15 mouse cellular contexts compared by ENCODE assay signal in genomic region chr1:135673423-135673822, GRCm38 (mm10). TPM values are rescaled to one million over a fixed set of nuclear protein-coding genes. Genes with fewer than 3 reads are reported as not detected.
DNase-seq lines count a peak whose midpoint lies in the region; ATAC-seq lines count a peak whose summit lies in the region.
"Had no signal": no experiment of that assay in that cellular context is flagged by ENCODE, and none has a peak within 500 bp of the region (broad histone marks: within the 10 kb centered on the region; RNA-seq: fewer than 3 reads in every experiment).

No protein-coding gene starts in this region.

- no peak overlapping the region for H3K4me2 ChIP-seq in hindbrain, embryonic 12.5 days (replicated peaks)
- 0 out of 2 replicates have a peak overlapping the region, but pooled peaks have one; percentile 9 for H3K4me2 ChIP-seq in lung, embryonic 15.5 days
- no peak overlapping the region for H3K4me2 ChIP-seq in heart, embryonic 11.5 days
- H3K4me2 ChIP-seq in intestine, embryonic 15.5 days (replicated peaks) = no peak overlapping the region
- H3K4me2 ChIP-seq in hindbrain, embryonic 13.5 days = no peak overlapping the region
- H3K4me2 ChIP-seq: forebrain, embryonic 15.5 days; limb, embryonic 15.5 days; neural tube, embryonic 13.5 days had no signal

- H3K4me3 ChIP-seq in hindbrain, embryonic 10.5 days = no peak overlapping the region
- H3K4me3 ChIP-seq in hindbrain, embryonic 12.5 days = no peak overlapping the region
- no peak overlapping the region for H3K4me3 ChIP-seq in lung, embryonic 15.5 days
- H3K4me3 ChIP-seq in heart, embryonic 11.5 days (ENCODE audit: low read depth, low read length) = no peak overlapping the region
- no peak overlapping the region for H3K4me3 ChIP-seq in intestine, embryonic 15.5 days (replicated peaks)
- no peak overlapping the region for H3K4me3 ChIP-seq in hindbrain, embryonic 13.5 days
- H3K4me3 ChIP-seq: forebrain, embryonic 15.5 days; limb, embryonic 15.5 days; neural tube, embryonic 13.5 days had no signal

- DNase-seq in hindbrain, embryonic 10.5 days (ENCODE audit: low spot score) = no peak
- DNase-seq in lung, postnatal 25 days (ENCODE audit: low spot score) = no peak
- peak; percentile 32 to 38 for DNase-seq in heart, postnatal 10 days
- DNase-seq: cerebellum, postnatal 10 days; embryo, embryonic 11 days; right cerebral cortex, postnatal 4 days had no signal

- peak overlapping the region; percentile 47; the same call in 1 of the 2 replicates for H3K27ac ChIP-seq in hindbrain, embryonic 10.5 days
- H3K27ac ChIP-seq in hindbrain, embryonic 12.5 days = no peak overlapping the region
- peak overlapping the region; percentile 69; the same call in 1 of the 2 replicates for H3K27ac ChIP-seq in lung, embryonic 15.5 days
- 0 out of 2 replicates have a peak overlapping the region, but pooled peaks have one; percentile 60 for H3K27ac ChIP-seq in heart, embryonic 11.5 days (ENCODE audit: low read depth, low read length)
- H3K27ac ChIP-seq in intestine, embryonic 15.5 days = no peak overlapping the region
- H3K27ac ChIP-seq in hindbrain, embryonic 13.5 days = no peak overlapping the region
- H3K27ac ChIP-seq: forebrain, embryonic 15.5 days; limb, embryonic 15.5 days; neural tube, embryonic 13.5 days had no signal

- H3K27me3 ChIP-seq in hindbrain, embryonic 10.5 days (ENCODE audit: insufficient read depth, poor library complexity, severe bottlenecking) = no peaks in the 10 kb centered on the region
- H3K27me3 ChIP-seq in hindbrain, embryonic 12.5 days = no peaks in the 10 kb centered on the region; the same call in 1 of the 2 replicates
- no peaks in the 10 kb centered on the region for H3K27me3 ChIP-seq in lung, embryonic 15.5 days
- no peaks in the 10 kb centered on the region for H3K27me3 ChIP-seq in heart, embryonic 11.5 days (ENCODE audit: control insufficient read depth, insufficient read depth, low read length)
- H3K27me3 ChIP-seq in intestine, embryonic 15.5 days (replicated peaks) = no peaks in the 10 kb centered on the region
- H3K27me3 ChIP-seq in hindbrain, embryonic 13.5 days = no peaks in the 10 kb centered on the region
- H3K27me3 ChIP-seq: forebrain, embryonic 15.5 days; limb, embryonic 15.5 days; neural tube, embryonic 13.5 days had no signal

- no peaks in the 10 kb centered on the region for H3K36me3 ChIP-seq in hindbrain, embryonic 10.5 days
- no peaks in the 10 kb centered on the region for H3K36me3 ChIP-seq in hindbrain, embryonic 12.5 days
- H3K36me3 ChIP-seq in lung, embryonic 15.5 days = no peaks in the 10 kb centered on the region
- no peaks in the 10 kb centered on the region for H3K36me3 ChIP-seq in heart, embryonic 11.5 days (ENCODE audit: control insufficient read depth, insufficient read depth, low read length)
- H3K36me3 ChIP-seq in intestine, embryonic 15.5 days = no peaks in the 10 kb centered on the region
- H3K36me3 ChIP-seq in hindbrain, embryonic 13.5 days = no peaks in the 10 kb centered on the region
- H3K36me3 ChIP-seq: forebrain, embryonic 15.5 days; limb, embryonic 15.5 days; neural tube, embryonic 13.5 days had no signal

- WGBS in hindbrain, embryonic 10.5 days = 77% methylated on average over 14 of the region's 14 CpGs
- 83% methylated on average over 14 of the region's 14 CpGs for WGBS in hindbrain, embryonic 12.5 days
- 56% methylated on average over 14 of the region's 14 CpGs for WGBS in lung, embryonic 15.5 days
- WGBS in heart, embryonic 11.5 days (ENCODE audit: insufficient replicate concordance) = 49% methylated on average over 14 of the region's 14 CpGs
- 76% methylated on average over 14 of the region's 14 CpGs for WGBS in intestine, embryonic 15.5 days
- WGBS in hindbrain, embryonic 13.5 days = 83% methylated on average over 14 of the region's 14 CpGs

- H3K9me3 ChIP-seq in hindbrain, embryonic 10.5 days = no peaks in the 10 kb centered on the region
- no peaks in the 10 kb centered on the region for H3K9me3 ChIP-seq in hindbrain, embryonic 12.5 days (replicated peaks)
- H3K9me3 ChIP-seq in lung, embryonic 15.5 days = no peaks in the 10 kb centered on the region
- H3K9me3 ChIP-seq in heart, embryonic 11.5 days (replicated peaks; ENCODE audit: control insufficient read depth, low read length) = no peaks in the 10 kb centered on the region
- H3K9me3 ChIP-seq in intestine, embryonic 15.5 days = no peaks in the 10 kb centered on the region
- no peaks in the 10 kb centered on the region for H3K9me3 ChIP-seq in hindbrain, embryonic 13.5 days
- H3K9me3 ChIP-seq: forebrain, embryonic 15.5 days; limb, embryonic 15.5 days; neural tube, embryonic 13.5 days had no signal

- intact Hi-C loops in heart, postnatal 10 days (cut with DNase I) = loop anchor here (2.0 kb wide), 1 partner anchor 13 kb away; no protein-coding TSS in a partner anchor

- no peak for ATAC-seq in hindbrain, embryonic 12.5 days (ENCODE audit: low FRiP score)
- ATAC-seq in lung, embryonic 15.5 days (ENCODE audit: borderline replicate concordance, extremely low read depth, low FRiP score, low TSS enrichment) = no peak
- ATAC-seq in heart, embryonic 11.5 days (replicated peaks; ENCODE audit: insufficient number of reproducible peaks, low FRiP score, low TSS enrichment) = no peak
- no peak for ATAC-seq in intestine, embryonic 15.5 days
- ATAC-seq in hindbrain, embryonic 13.5 days (ENCODE audit: low FRiP score) = no peak
- ATAC-seq: forebrain, embryonic 15.5 days; intestine, embryonic 16.5 days had no signal

- peaks cover 65% of the 10 kb centered on the region for H3K4me1 ChIP-seq in hindbrain, embryonic 10.5 days (replicated peaks)
- peaks cover 54% of the 10 kb centered on the region for H3K4me1 ChIP-seq in hindbrain, embryonic 12.5 days
- H3K4me1 ChIP-seq in lung, embryonic 15.5 days = peaks cover 44% of the 10 kb centered on the region
- peaks cover 40% of the 10 kb centered on the region for H3K4me1 ChIP-seq in heart, embryonic 11.5 days (ENCODE audit: control insufficient read depth, insufficient read depth, low read length)
- H3K4me1 ChIP-seq in intestine, embryonic 15.5 days (replicated peaks) = peaks cover 19% of the 10 kb centered on the region
- H3K4me1 ChIP-seq in hindbrain, embryonic 13.5 days (replicated peaks) = peaks cover 59% of the 10 kb centered on the region

- no peak overlapping the region for H3K9ac ChIP-seq in hindbrain, embryonic 12.5 days
- no peak overlapping the region for H3K9ac ChIP-seq in lung, embryonic 15.5 days
- H3K9ac ChIP-seq in heart, embryonic 11.5 days (ENCODE audit: low read depth, low read length) = no peak overlapping the region
- H3K9ac ChIP-seq in intestine, embryonic 15.5 days = no peak overlapping the region
- no peak overlapping the region for H3K9ac ChIP-seq in hindbrain, embryonic 13.5 days
- H3K9ac ChIP-seq: forebrain, embryonic 15.5 days; limb, embryonic 15.5 days; neural tube, embryonic 13.5 days had no signal

RNA-seq across cellular contexts. Expression of gene Csrp1, which starts 46.4 kb away (rescaled TPM):
- polyA plus RNA-seq in hindbrain, embryonic 10.5 days (2016; fragmentation: Nextera tagmentation; extraction: Ambion mirVana) = 51.0 and 56.2 TPM in 2 replicates
- 47.7 and 54.1 TPM in 2 replicates for polyA plus RNA-seq in hindbrain, embryonic 12.5 days (2016; fragmentation: Nextera tagmentation; extraction: Ambion mirVana)
- 275 and 280 TPM in 2 replicates for polyA plus RNA-seq in lung, embryonic 15.5 days (2015; fragmentation: Nextera tagmentation; extraction: Ambion mirVana)
- polyA plus RNA-seq in heart, embryonic 11.5 days (2014; fragmentation: Nextera tagmentation; extraction: Ambion mirVana) = 183 and 209 TPM in 2 replicates
- 100 to 1,000 TPM; 107 to 117 TPM for total RNA-seq in heart, postnatal 10 days (2021)
- 203 and 215 TPM in 2 replicates for polyA plus RNA-seq in intestine, embryonic 15.5 days (2015; fragmentation: Nextera tagmentation; extraction: Ambion mirVana)
- polyA plus RNA-seq in hindbrain, embryonic 13.5 days (2015; fragmentation: Nextera tagmentation; extraction: Ambion mirVana) = 22.9 and 25.3 TPM in 2 replicates

Comparison
In these comparisons a context has a peak if more than half of its experiments do, and no peak if none do; other contexts are left out.
1. H3K27ac ChIP-seq: peak in hindbrain, embryonic 10.5 days (single experiment), lung, embryonic 15.5 days (single experiment) and heart, embryonic 11.5 days (single experiment); none in hindbrain, embryonic 12.5 days (single experiment), intestine, embryonic 15.5 days (single experiment) and hindbrain, embryonic 13.5 days (single experiment).
2. DNase-seq: peak in heart, postnatal 10 days (2 of 2); none in hindbrain, embryonic 10.5 days (single experiment) and lung, postnatal 25 days (single experiment).